Comparison of ENCODE assay signal across 1 mouse cellular context in the genomic region with DNA sequence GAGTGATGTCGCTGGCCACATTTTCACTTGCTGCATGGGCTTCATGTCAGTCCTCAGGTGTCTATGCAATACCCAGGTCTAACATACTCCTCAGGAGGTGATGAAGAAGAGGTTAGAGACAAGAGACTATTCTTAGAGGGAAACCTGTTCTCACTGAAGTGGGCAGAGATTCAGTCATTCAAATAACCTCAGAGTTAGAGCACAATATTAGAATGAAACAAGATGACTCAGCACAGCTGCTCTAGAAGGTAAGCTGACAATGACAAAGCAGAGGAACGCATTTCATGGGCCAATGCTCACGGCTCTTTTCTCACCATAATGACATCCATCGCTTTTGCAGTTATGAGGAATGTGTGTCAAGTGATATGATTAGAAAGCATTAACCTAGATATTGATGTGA.
TF ChIP-seq lines count a peak whose summit lies in the region.

No protein-coding gene starts in this region.

TF ChIP-seq in CH12.LX, 34 proteins besides CTCF, POLR2A, EP300 and RAD21 (continued from another document):
- TF ChIP-seq MAZ (IDR thresholded peaks at IDR 0.05; ENCODE audit: low read depth, low read length): no peak
- no peak for TF ChIP-seq GABPA (IDR thresholded peaks at IDR 0.05; ENCODE audit: insufficient replicate concordance, low read depth, low read length)
- TF ChIP-seq USF2 (conservative IDR thresholded peaks at IDR 0.05; ENCODE audit: low read depth, low read length): no peak
- no peak for TF ChIP-seq ZMIZ1 (IDR thresholded peaks at IDR 0.05; ENCODE audit: low read depth, low read length)
TF ChIP-seq in CH12.LX: peak in this region for 10.
